Mouse (Mus musculus): ENCODE measurements around the gene Cers6. TPM values are rescaled to one million over a fixed set of nuclear protein-coding genes. Genes with fewer than 3 reads are reported as not detected.

The Cers6 gene
- total RNA-seq, 2 experiments from 2014 or later: 92.2 to 97.2 TPM

- Histone ChIP-seq H3K27ac (peak overlapping the region; percentile 18; the same call in 1 of the 2 replicates), H3K4me3 (no peak overlapping the region)
- TF ChIP-seq CTCF (conservative IDR thresholded peaks at IDR 0.05): no peak
- no peak for DNase-seq (ENCODE audit: low spot score in 2 of 2)
Measured at GRCm38 (mm10) chr2:68886661-68887060, 25.4 kb downstream of the Cers6 start.

GRCm38 (mm10) chr2:68888094-68888705, 27.0 kb downstream of the Cers6 start:
- DNase-seq (ENCODE audit: low spot score in 2 of 2): no peak
- TF ChIP-seq CTCF (conservative IDR thresholded peaks at IDR 0.05): no peak
- Histone ChIP-seq H3K4me3 (no peak overlapping the region), H3K27ac (no peak overlapping the region)

GRCm38 (mm10) chr2:68889661-68890170, 28.5 kb downstream of the Cers6 start:
- no peak for TF ChIP-seq CTCF (conservative IDR thresholded peaks at IDR 0.05)

GRCm38 (mm10) chr2:68892476-68892875, 31.2 kb downstream of the Cers6 start:
- Histone ChIP-seq H3K4me3 (no peak overlapping the region), H3K27ac (no peak overlapping the region)
- no peak for DNase-seq (ENCODE audit: low spot score in 2 of 2)
- no peak for TF ChIP-seq CTCF (conservative IDR thresholded peaks at IDR 0.05)

More at GRCm38 (mm10) chr2:68889661-68890170, 28.5 kb downstream of the Cers6 start:
- DNase-seq (ENCODE audit: low spot score in 2 of 2): no peak
- H3K4me3 ChIP-seq: no peak overlapping the region
- no peak overlapping the region for H3K27ac ChIP-seq

GRCm38 (mm10) chr2:68895044-68895764, 34.0 kb downstream of the Cers6 start:
- TF ChIP-seq CTCF (conservative IDR thresholded peaks at IDR 0.05): no peak
- Histone ChIP-seq H3K27ac (peak overlapping the region; percentile 70), H3K4me3 (no peak overlapping the region)
- DNase-seq (ENCODE audit: low spot score in 2 of 2): no peak

- no peak for TF ChIP-seq CTCF (conservative IDR thresholded peaks at IDR 0.05)
- peak; percentile 38 to 61 for DNase-seq (ENCODE audit: low spot score in 2 of 2)
- Histone ChIP-seq H3K4me3 (no peak overlapping the region), H3K27ac (peak overlapping the region; percentile 70)
Measured at GRCm38 (mm10) chr2:68896196-68896595, 35.0 kb downstream of the Cers6 start.

- Histone ChIP-seq H3K4me3 (no peak overlapping the region), H3K27ac (no peak overlapping the region)
- TF ChIP-seq CTCF (conservative IDR thresholded peaks at IDR 0.05): no peak
- no peak for DNase-seq (ENCODE audit: low spot score in 2 of 2)
Measured at GRCm38 (mm10) chr2:68899770-68900521, 38.7 kb downstream of the Cers6 start.

GRCm38 (mm10) chr2:68900640-68901378, 39.6 kb downstream of the Cers6 start:
- Histone ChIP-seq H3K27ac (no peak overlapping the region), H3K4me3 (no peak overlapping the region)
- no peak for TF ChIP-seq CTCF (conservative IDR thresholded peaks at IDR 0.05)
- no peak for DNase-seq (ENCODE audit: low spot score in 2 of 2)

GRCm38 (mm10) chr2:68901708-68902107, 40.5 kb downstream of the Cers6 start:
- Histone ChIP-seq H3K27ac (no peak overlapping the region), H3K4me3 (no peak overlapping the region)
- DNase-seq (ENCODE audit: low spot score in 2 of 2): no peak
- TF ChIP-seq CTCF (conservative IDR thresholded peaks at IDR 0.05): no peak

GRCm38 (mm10) chr2:68902546-68902945, 41.3 kb downstream of the Cers6 start:
- no peak overlapping the region for H3K4me3 ChIP-seq
- TF ChIP-seq CTCF (conservative IDR thresholded peaks at IDR 0.05): no peak
- DNase-seq (ENCODE audit: low spot score in 2 of 2): no peak
- no peak overlapping the region for H3K27ac ChIP-seq

- Histone ChIP-seq H3K27ac (no peak overlapping the region; the same call in 1 of the 2 replicates), H3K4me3 (no peak overlapping the region)
- TF ChIP-seq CTCF (conservative IDR thresholded peaks at IDR 0.05): no peak
- DNase-seq (ENCODE audit: low spot score in 2 of 2): no peak
Measured at GRCm38 (mm10) chr2:68906921-68907320, 45.7 kb downstream of the Cers6 start.

GRCm38 (mm10) chr2:68907721-68908463, 46.7 kb downstream of the Cers6 start:
- Histone ChIP-seq H3K27ac (peak overlapping the region; percentile 69), H3K4me3 (no peak overlapping the region)
- DNase-seq (ENCODE audit: low spot score in 2 of 2): no peak
- TF ChIP-seq CTCF (conservative IDR thresholded peaks at IDR 0.05): no peak

Measured in layer of hippocampus, adult 2 months (tissue).